Mouse (Mus musculus) MEL (cell line): Measurements from ENCODE around the gene Sumf1. TPM values are rescaled to one million over a fixed set of nuclear protein-coding genes. Genes with fewer than 3 reads are reported as not detected.

ENCODE experiments used
- DNase-seq: peaks from one replicate; pipeline ENCODE4 v3.0.0; 2011; ENCODE audit warnings: low read depth, low spot score
- H3K27ac ChIP-seq: 2 replicates; pipeline ENCODE4 v1.5.1; 2012; ENCODE audit warnings: low read depth, mild to moderate bottlenecking, control low read depth, low read length, moderate library complexity; ENCODE audit not compliant: control insufficient read depth
- H3K27me3 ChIP-seq, 2 experiments: fragments of 150-350 bp in 1 of 2; sonication (generic) in 1 of 2; 2 replicates each; pipeline ENCODE4 v1.6.1; 2012; ENCODE audit warnings: low read length in 2 of 2, mild to moderate bottlenecking in 2 of 2, improper control_type of control experiment in 1 of 2, moderate library complexity in 1 of 2; ENCODE audit not compliant: insufficient read depth in 2 of 2, control insufficient read depth in 1 of 2
- H3K36me3 ChIP-seq, 2 experiments: 2 replicates each; pipeline ENCODE4 v1.6.1; 2012 to 2014; ENCODE audit warnings: low read length in 2 of 2, improper control_type of control experiment in 1 of 2, inconsistent platforms in 1 of 2, mild to moderate bottlenecking in 1 of 2; ENCODE audit not compliant: insufficient read depth in 2 of 2, control insufficient read depth in 1 of 2
- H3K4me1 ChIP-seq, 2 experiments: fragments of 150-350 bp in 1 of 2; sonication (generic) in 1 of 2; 2 replicates each; pipeline ENCODE4 v1.6.1; 2012; ENCODE audit warnings: low read length in 2 of 2, improper control_type of control experiment in 1 of 2, mild to moderate bottlenecking in 1 of 2; ENCODE audit not compliant: insufficient read depth in 2 of 2, control insufficient read depth in 1 of 2
- H3K4me3 ChIP-seq, 2 experiments: fragments of 150-350 bp in 1 of 2; sonication (generic) in 1 of 2; 2 replicates each; pipeline ENCODE4 v1.5.1; 2012; ENCODE audit warnings: low read depth in 2 of 2, low read length in 2 of 2, mild to moderate bottlenecking in 2 of 2, moderate library complexity in 2 of 2, control low read depth in 1 of 2, improper control_type of control experiment in 1 of 2; ENCODE audit not compliant: control insufficient read depth in 1 of 2, insufficient read depth in 1 of 2
- H3K79me2 ChIP-seq: 2 replicates; pipeline ENCODE4 v1.6.1; 2012; ENCODE audit warnings: mild to moderate bottlenecking, low read length, moderate library complexity; ENCODE audit not compliant: control insufficient read depth, poor library complexity, insufficient read depth
- H3K9ac ChIP-seq: 2 replicates; pipeline ENCODE4 v1.6.1; 2012; ENCODE audit warnings: low read depth, mild to moderate bottlenecking, control low read depth, low read length, moderate library complexity; ENCODE audit not compliant: control insufficient read depth, poor library complexity, severe bottlenecking
- H3K9me3 ChIP-seq: fragments of 150-350 bp; sonication (generic); replicated peaks from 2 replicates; pipeline ENCODE4 v1.6.1; 2012; ENCODE audit warnings: mild to moderate bottlenecking, low read length, improper control_type of control experiment, moderate library complexity; ENCODE audit not compliant: insufficient read depth
- BHLHE40 ChIP-seq: IDR thresholded peaks from 2 replicates; pipeline ENCODE4 v1.6.1; 2012; ENCODE audit warnings: low read depth, mild to moderate bottlenecking, inconsistent platforms, low read length, improper control_type of control experiment, borderline replicate concordance
- CHD1 ChIP-seq: IDR thresholded peaks from 2 replicates; pipeline ENCODE4 v1.6.1; 2012; ENCODE audit warnings: low read depth, mild to moderate bottlenecking, inconsistent platforms, low read length, improper control_type of control experiment
- CHD2 ChIP-seq: IDR thresholded peaks from 2 replicates; pipeline ENCODE4 v1.6.1; 2011; ENCODE audit warnings: low read length, improper control_type of control experiment
- CTCF ChIP-seq, 3 experiments: IDR thresholded peaks in 2 of 3; conservative IDR thresholded peaks in 1 of 3; 2 replicates each; pipeline ENCODE4 v1.5.1; 2011 to 2012; ENCODE audit warnings: low read length in 3 of 3, low read depth in 2 of 3, mild to moderate bottlenecking in 2 of 3, improper control_type of control experiment in 1 of 3, inconsistent platforms in 1 of 3, mixed read lengths in 1 of 3, moderate library complexity in 1 of 3; ENCODE audit not compliant: control insufficient read depth in 1 of 3, insufficient read depth in 1 of 3, poor library complexity in 1 of 3, severe bottlenecking in 1 of 3
- E2F4 ChIP-seq: IDR thresholded peaks from 2 replicates; pipeline ENCODE4 v1.6.1; 2011; ENCODE audit warnings: low read depth, low read length, improper control_type of control experiment, borderline replicate concordance
- ELF1 ChIP-seq: IDR thresholded peaks from 2 replicates; pipeline ENCODE4 v1.6.1; 2014; ENCODE audit warnings: low read depth, mild to moderate bottlenecking, inconsistent platforms, low read length, improper control_type of control experiment, moderate library complexity
- EP300 ChIP-seq, 2 experiments: IDR thresholded peaks; 2 replicates each; pipeline ENCODE4 v1.6.1; 2011; ENCODE audit warnings: improper control_type of control experiment in 2 of 2, low read length in 2 of 2, low read depth in 1 of 2, mild to moderate bottlenecking in 1 of 2
- GABPA ChIP-seq: IDR thresholded peaks from 2 replicates; pipeline ENCODE4 v1.6.1; 2012; ENCODE audit warnings: low read depth, mild to moderate bottlenecking, inconsistent platforms, low read length, improper control_type of control experiment, moderate library complexity
- HCFC1 ChIP-seq: IDR thresholded peaks from 2 replicates; pipeline ENCODE4 v1.6.1; 2012; ENCODE audit warnings: low read depth, mild to moderate bottlenecking, inconsistent platforms, low read length, improper control_type of control experiment, moderate library complexity
- MAFK ChIP-seq: IDR thresholded peaks from 2 replicates; pipeline ENCODE4 v1.6.1; 2011; ENCODE audit warnings: low read depth, mild to moderate bottlenecking, low read length, improper control_type of control experiment, borderline replicate concordance
- MAX ChIP-seq: IDR thresholded peaks from 2 replicates; pipeline ENCODE4 v1.6.1; 2011; ENCODE audit warnings: low read length, improper control_type of control experiment
- MAZ ChIP-seq: IDR thresholded peaks from 2 replicates; pipeline ENCODE4 v1.6.1; 2012; ENCODE audit warnings: low read depth, mild to moderate bottlenecking, inconsistent platforms, low read length, improper control_type of control experiment
- MEF2A ChIP-seq: IDR thresholded peaks from 2 replicates; pipeline ENCODE4 v1.6.1; 2014; ENCODE audit warnings: low read depth, mild to moderate bottlenecking, inconsistent platforms, low read length, improper control_type of control experiment; ENCODE audit not compliant: poor library complexity, insufficient replicate concordance, severe bottlenecking; ENCODE audit errors: extremely low read depth
- MXI1 ChIP-seq: IDR thresholded peaks from 2 replicates; pipeline ENCODE4 v1.6.1; 2011; ENCODE audit warnings: mild to moderate bottlenecking, low read depth, low read length, improper control_type of control experiment
- MYB ChIP-seq: IDR thresholded peaks from 2 replicates; pipeline ENCODE4 v1.6.1; 2011; ENCODE audit warnings: mild to moderate bottlenecking, low read depth, low read length, improper control_type of control experiment
- MYC ChIP-seq: IDR thresholded peaks from 2 replicates; pipeline ENCODE4 v1.6.1; 2011; ENCODE audit warnings: low read depth, mild to moderate bottlenecking, low read length, improper control_type of control experiment, moderate library complexity
- NELFE ChIP-seq: IDR thresholded peaks from 2 replicates; pipeline ENCODE4 v1.6.1; 2011; ENCODE audit warnings: low read depth, low read length, improper control_type of control experiment
- NRF1 ChIP-seq: IDR thresholded peaks from 2 replicates; pipeline ENCODE4 v1.6.1; 2014; ENCODE audit warnings: low read depth, mild to moderate bottlenecking, inconsistent platforms, low read length, improper control_type of control experiment, moderate library complexity; ENCODE audit not compliant: poor library complexity, insufficient read depth, severe bottlenecking
- POLR2A ChIP-seq, 2 experiments: IDR thresholded peaks; 2 replicates each; pipeline ENCODE4 v1.6.1; 2011 to 2012; ENCODE audit warnings: low read length in 2 of 2, mild to moderate bottlenecking in 2 of 2, control low read depth in 1 of 2, improper control_type of control experiment in 1 of 2, low read depth in 1 of 2, moderate library complexity in 1 of 2; ENCODE audit not compliant: control insufficient read depth in 1 of 2, insufficient read depth in 1 of 2, poor library complexity in 1 of 2
- RAD21 ChIP-seq: IDR thresholded peaks from 2 replicates; pipeline ENCODE4 v1.6.1; 2011; ENCODE audit warnings: mild to moderate bottlenecking, low read depth, low read length, improper control_type of control experiment
- RCOR1 ChIP-seq: IDR thresholded peaks from 2 replicates; pipeline ENCODE4 v1.6.1; 2012; ENCODE audit warnings: low read depth, mild to moderate bottlenecking, inconsistent platforms, low read length, improper control_type of control experiment
- SIN3A ChIP-seq: IDR thresholded peaks from 2 replicates; pipeline ENCODE4 v1.6.1; 2012; ENCODE audit warnings: low read length, improper control_type of control experiment, inconsistent platforms
- SMC3 ChIP-seq: IDR thresholded peaks from 2 replicates; pipeline ENCODE4 v1.6.1; 2011; ENCODE audit warnings: low read depth, low read length, improper control_type of control experiment
- TCF12 ChIP-seq: IDR thresholded peaks from 2 replicates; pipeline ENCODE4 v1.6.1; 2014; ENCODE audit warnings: low read depth, mild to moderate bottlenecking, inconsistent platforms, low read length, improper control_type of control experiment, moderate library complexity
- UBTF ChIP-seq: IDR thresholded peaks from 2 replicates; pipeline ENCODE4 v1.6.1; 2012; ENCODE audit warnings: low read depth, mild to moderate bottlenecking, inconsistent platforms, low read length, improper control_type of control experiment, moderate library complexity, borderline replicate concordance; ENCODE audit not compliant: insufficient read depth
- USF1 ChIP-seq: IDR thresholded peaks from 2 replicates; pipeline ENCODE4 v1.6.1; 2014; ENCODE audit warnings: low read depth, mild to moderate bottlenecking, inconsistent platforms, low read length, improper control_type of control experiment, moderate library complexity
- USF2 ChIP-seq, 2 experiments: IDR thresholded peaks; 2 replicates each; pipeline ENCODE4 v1.6.1; 2011 to 2012; ENCODE audit warnings: improper control_type of control experiment in 2 of 2, low read length in 2 of 2, borderline replicate concordance in 1 of 2, inconsistent platforms in 1 of 2, low read depth in 1 of 2, mild to moderate bottlenecking in 1 of 2; ENCODE audit not compliant: insufficient read depth in 1 of 2
- ZC3H11A ChIP-seq: IDR thresholded peaks from 2 replicates; pipeline ENCODE4 v1.6.1; 2012; ENCODE audit warnings: low read depth, mild to moderate bottlenecking, inconsistent platforms, low read length, improper control_type of control experiment
- ZKSCAN1 ChIP-seq: IDR thresholded peaks from 2 replicates; pipeline ENCODE4 v1.6.1; 2012; ENCODE audit warnings: low read depth, mild to moderate bottlenecking, inconsistent platforms, low read length, improper control_type of control experiment, moderate library complexity
- polyA plus RNA-seq, 2 experiments: library from polyadenylated mRNA; stranded (reverse) in 1 of 2; unstranded in 1 of 2; fragments of >175 nt in 1 of 2; fragments of >200 nt in 1 of 2; gene quantifications; 2 replicates each; pipeline versions ENCODE4 v1.2.1 to v1.2.4; 2012; ENCODE audit warnings: low replicate concordance in 2 of 2, low read depth in 1 of 2; ENCODE audit not compliant: insufficient read length in 2 of 2, insufficient read depth in 1 of 2, missing spikeins in 1 of 2
- total RNA-seq: library from RNA; depleted of rRNA; stranded (reverse); fragments of 300-350 nt; gene quantifications from 2 replicates; pipeline ENCODE4 v1.2.3, GENCODE M21; 2012

The Sumf1 gene
- total and polyA plus RNA-seq, 3 experiments, result 9.4 to 11.2 TPM; not detected in 1

DNA sequence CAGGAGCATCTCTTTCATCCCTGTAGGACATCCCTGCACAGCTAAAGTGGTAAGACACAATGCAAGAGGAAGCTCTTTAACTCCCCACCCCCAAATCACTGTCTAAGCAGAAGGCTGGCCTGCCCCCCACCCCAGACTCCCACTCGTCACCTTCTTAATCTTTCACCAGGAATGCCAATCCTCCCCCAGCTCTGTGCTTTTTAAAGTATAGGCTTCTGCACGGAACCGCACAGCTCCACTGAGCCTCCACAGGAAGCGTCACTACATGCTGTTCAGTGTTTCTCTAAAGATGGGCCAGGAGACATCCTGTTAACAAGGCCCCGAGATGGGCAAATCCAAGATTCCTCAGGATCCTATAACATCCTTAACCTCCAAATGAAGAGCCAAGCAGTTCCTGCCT, 112.3 kb downstream of the Sumf1 start:
- DNase-seq, result no peak

DNA sequence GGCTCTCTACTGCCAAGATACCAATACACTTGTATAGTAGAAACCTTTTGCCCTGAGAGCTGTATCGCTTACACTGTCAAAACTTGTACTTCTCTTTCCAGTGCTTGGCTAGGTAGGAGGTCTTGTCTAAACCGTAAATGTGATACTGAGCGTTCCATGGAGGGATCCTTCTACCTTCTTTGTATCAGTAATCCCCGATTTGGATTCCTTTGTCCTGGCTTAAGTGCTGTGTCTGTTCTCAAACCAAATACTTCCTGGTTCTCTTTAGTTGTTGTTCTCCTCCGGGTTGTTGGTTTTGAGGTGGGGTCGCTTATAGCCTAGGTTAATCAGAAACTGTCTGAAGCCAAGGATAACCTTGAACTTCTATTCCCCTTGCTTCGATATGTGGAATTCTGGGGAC, 114.4 kb downstream of the Sumf1 start:
- H3K79me2 ChIP-seq, result no peaks in the 10 kb centered on the region
- H3K27me3 ChIP-seq, result no peaks in the 10 kb centered on the region
- H3K36me3 ChIP-seq, result peaks cover 0 to 6% of the 10 kb centered on the region in 2 experiments; a peak in 2 of 4 replicates
- no peak for DNase-seq
- H3K9ac ChIP-seq, result no peak overlapping the region
- H3K27ac ChIP-seq, result no peak overlapping the region
- H3K9me3 ChIP-seq, result no peaks in the 10 kb centered on the region
- peaks cover 0 to 7% of the 10 kb centered on the region in 2 experiments; a peak in 1 of 4 replicates for H3K4me1 ChIP-seq
- TF ChIP-seq CHD1 (no peak), GABPA (no peak), MEF2A (no peak), NRF1 (no peak), MYC (no peak), MAZ (no peak), MAX (no peak), EP300 (IDR thresholded peaks at IDR 0.05; ENCODE audit: low read depth in 1 of 2, low read length in 2 of 2) (no peak), RCOR1 (no peak), USF2 (IDR thresholded peaks at IDR 0.05; ENCODE audit: borderline replicate concordance in 1 of 2, insufficient read depth in 1 of 2, low read depth in 1 of 2, low read length in 2 of 2) (no peak), SIN3A (no peak), MXI1 (no peak), MAFK (no peak), USF1 (no peak)
- no peak overlapping the region for H3K4me3 ChIP-seq

More for the DNA sequence above, 112.3 kb downstream of the Sumf1 start:
- Histone ChIP-seq H3K27ac (no peak overlapping the region), H3K4me3 (no peak overlapping the region), H3K4me1 (no peaks in the 10 kb centered on the region), H3K9ac (no peak overlapping the region), H3K9me3 (no peaks in the 10 kb centered on the region), H3K79me2 (no peaks in the 10 kb centered on the region), H3K36me3 (no peaks in the 10 kb centered on the region), H3K27me3 (no peaks in the 10 kb centered on the region)
- TF ChIP-seq SMC3 (no peak), BHLHE40 (no peak), MXI1 (no peak), USF2 (IDR thresholded peaks at IDR 0.05; ENCODE audit: borderline replicate concordance in 1 of 2, insufficient read depth in 1 of 2, low read depth in 1 of 2, low read length in 2 of 2) (no peak), MAFK (no peak), E2F4 (no peak), CTCF (IDR thresholded peaks at IDR 0.05 in 2 of 3, conservative IDR thresholded peaks at IDR 0.05 in 1 of 3; ENCODE audit: control insufficient read depth in 1 of 3, insufficient read depth in 1 of 3, low read depth in 2 of 3, low read length in 3 of 3, poor library complexity in 1 of 3, severe bottlenecking in 1 of 3) (no peak), ZKSCAN1 (no peak), MYB (no peak), HCFC1 (no peak), NELFE (no peak), RAD21 (no peak), MEF2A (no peak), ZC3H11A (no peak), USF1 (no peak), UBTF (no peak), TCF12 (no peak), ELF1 (no peak), CHD2 (no peak), POLR2A (IDR thresholded peaks at IDR 0.05; ENCODE audit: control insufficient read depth in 1 of 2, insufficient read depth in 1 of 2, low read depth in 1 of 2, low read length in 2 of 2, poor library complexity in 1 of 2) (no peak)
